Mouse (Mus musculus) cerebellum, adult 2 months (tissue): ENCODE measurements around the gene Gstt4. TPM values are rescaled to one million over a fixed set of nuclear protein-coding genes. Genes with fewer than 3 reads are reported as not detected.
"Not testable (repeated sequence)": the region's sequence is repeated elsewhere in the genome, so short reads cannot be mapped to it uniquely, and the experiment has no call there.

ENCODE experiments used
- DNase-seq, 2 experiments: peaks; one replicate each; pipeline ENCODE4 v3.0.0; 2021
- H3K27ac ChIP-seq: fragments of 200-500 bp; 2 replicates; pipeline ENCODE4 v1.5.1; 2012; ENCODE audit warnings: low read length, control low read depth, inconsistent platforms; ENCODE audit not compliant: insufficient read depth
- H3K27me3 ChIP-seq: fragments of 200-500 bp; 2 replicates; pipeline ENCODE4 v1.6.1; 2012; ENCODE audit warnings: inconsistent platforms, mild to moderate bottlenecking, low read length, moderate library complexity; ENCODE audit not compliant: control insufficient read depth, insufficient read depth
- H3K4me1 ChIP-seq: fragments of 200-500 bp; 2 replicates; pipeline ENCODE4 v1.6.1; 2011; ENCODE audit warnings: low read length; ENCODE audit not compliant: control insufficient read depth, insufficient read depth
- H3K4me3 ChIP-seq: fragments of 200-500 bp; replicated peaks from 2 replicates; pipeline ENCODE3; 2011; ENCODE audit warnings: mild to moderate bottlenecking, low read depth, low read length, control low read depth; ENCODE audit not compliant: insufficient read depth
- CTCF ChIP-seq: fragments of 200-500 bp; IDR thresholded peaks from 2 replicates; pipeline ENCODE4 v1.5.1; 2011; ENCODE audit warnings: low read depth, mild to moderate bottlenecking, control low read depth, low read length, moderate library complexity, borderline replicate concordance; ENCODE audit not compliant: insufficient read depth
- POLR2A ChIP-seq: fragments of 200-500 bp; IDR thresholded peaks from 2 replicates; pipeline ENCODE4 v1.6.1; 2011; ENCODE audit warnings: low read length, control low read depth, borderline replicate concordance; ENCODE audit not compliant: insufficient read depth
- WGBS: fragments of 180-500 bp; shearing (Covaris S2); methylation state at CpG from one replicate; pipeline ENCODE4 v1.1.7; 2018; 5-methylcytosine and 5-hydroxymethylcytosine counted together
- polyA plus RNA-seq: library from polyadenylated mRNA; depleted of rRNA; stranded (reverse); fragments of >200 nt; gene quantifications from 2 replicates; pipeline ENCODE4 v1.2.3, GENCODE M21; 2012

Gene Gstt4
- polyA plus RNA-seq, 1 experiment, result not detected

DNA sequence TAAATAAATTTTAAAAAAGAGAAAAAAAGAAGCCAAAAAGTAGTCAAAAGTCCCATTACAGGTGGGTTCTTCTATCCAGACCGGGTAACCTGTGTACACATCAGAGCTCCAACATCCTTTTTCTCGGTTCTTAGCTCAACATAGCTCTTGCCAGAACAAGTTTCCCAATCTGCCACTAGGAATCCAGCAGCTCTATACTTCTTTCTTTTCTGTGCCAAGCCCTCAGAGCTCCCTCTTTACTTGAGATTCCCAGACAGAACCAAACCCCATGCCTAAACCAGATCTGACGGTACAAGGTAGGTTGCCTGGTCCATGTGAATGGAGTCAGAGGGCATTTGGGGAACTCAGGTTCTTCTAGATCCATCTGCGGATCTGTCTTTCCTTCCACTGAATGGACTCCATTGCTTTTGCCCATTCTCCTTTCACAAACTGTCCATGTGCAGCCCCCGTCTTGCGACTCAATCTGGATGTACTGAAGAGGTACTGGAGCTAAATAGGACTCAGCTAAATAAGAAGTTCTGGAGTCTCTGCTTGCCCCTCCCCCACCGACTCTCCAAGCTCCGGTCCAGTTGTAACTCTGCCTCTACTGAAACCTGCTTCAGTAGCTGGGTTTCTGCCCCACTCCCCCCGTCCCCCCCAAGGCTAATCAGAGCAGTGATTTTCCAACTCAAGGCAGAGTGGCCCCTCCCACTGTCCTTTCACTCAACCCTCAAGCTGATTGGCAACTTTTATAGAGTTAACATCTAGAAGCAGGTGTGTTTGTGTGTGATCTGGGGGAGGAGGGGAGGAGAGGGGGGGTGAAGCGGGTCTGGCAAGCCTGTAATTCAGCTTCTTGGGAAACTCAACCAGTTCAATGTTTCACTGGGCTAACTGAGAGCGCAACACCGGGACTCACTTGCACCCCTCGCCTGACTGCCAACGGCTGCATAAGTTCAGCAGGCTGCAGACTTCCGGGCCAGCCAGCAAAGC is 42.9 kb downstream of the Gstt4 start:
- Histone ChIP-seq H3K27ac (no peak overlapping the region), H3K4me3 (no peak overlapping the region), H3K27me3 (no peaks in the 10 kb centered on the region; the same call in 1 of the 2 replicates), H3K4me1 (peaks cover 3% of the 10 kb centered on the region; the same call in 1 of the 2 replicates)
- no peak for TF ChIP-seq CTCF
- no peak for TF ChIP-seq POLR2A
- no peak for DNase-seq
- WGBS, result 44% methylated on average over 15 of the region's 15 CpGs

DNA sequence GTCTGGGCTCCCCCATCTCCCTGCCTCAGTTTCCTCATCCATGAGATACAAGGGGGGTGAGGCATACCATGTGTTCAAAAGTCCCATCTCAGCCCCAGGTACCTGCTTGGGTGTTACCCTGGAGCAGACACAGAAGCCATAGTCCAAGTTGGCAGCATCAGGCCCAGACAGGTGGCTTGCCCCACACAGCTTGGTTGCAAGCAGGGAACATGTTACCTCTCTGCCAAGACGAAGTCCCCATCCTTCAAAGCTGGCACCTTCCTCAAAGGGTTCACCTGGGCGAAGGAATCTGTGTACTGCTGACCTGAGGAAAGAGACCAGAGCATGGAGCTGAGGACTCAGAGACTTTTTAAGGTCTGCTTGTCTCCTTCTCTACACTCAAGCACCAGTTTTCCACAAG is 44.5 kb downstream of the Gstt4 start:
- peak in 1 of 2 experiments; percentile 40 for DNase-seq
- WGBS, result 11% methylated on average over 2 of the region's 2 CpGs
- Histone ChIP-seq H3K27me3 (no peaks in the 10 kb centered on the region; the same call in 1 of the 2 replicates), H3K4me1 (peaks cover 3% of the 10 kb centered on the region; the same call in 1 of the 2 replicates), H3K4me3 (no peak overlapping the region), H3K27ac (no peak overlapping the region)
- TF ChIP-seq CTCF, result no peak
- no peak for TF ChIP-seq POLR2A

DNA sequence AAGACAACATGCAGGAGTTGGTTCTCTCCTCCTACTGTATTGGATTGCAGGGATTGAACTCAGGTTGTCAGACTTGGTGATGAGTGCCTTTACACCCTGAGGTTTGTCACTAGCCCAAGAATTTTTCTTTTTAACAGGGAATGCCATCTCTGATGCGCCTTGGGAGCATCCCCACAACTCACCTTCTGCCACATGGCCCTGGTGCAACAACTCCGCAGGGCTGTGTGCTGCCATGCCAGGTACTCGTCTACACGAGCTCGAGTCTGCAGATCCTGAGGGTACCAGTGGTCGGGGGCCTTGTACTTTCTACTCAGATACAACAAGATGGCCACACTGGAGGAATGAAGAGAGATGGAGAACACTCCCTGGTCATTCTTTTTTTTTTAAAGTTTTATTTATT is 45.8 kb downstream of the Gstt4 start:
- WGBS, result 62% methylated on average over 6 of the region's 6 CpGs

DNA sequence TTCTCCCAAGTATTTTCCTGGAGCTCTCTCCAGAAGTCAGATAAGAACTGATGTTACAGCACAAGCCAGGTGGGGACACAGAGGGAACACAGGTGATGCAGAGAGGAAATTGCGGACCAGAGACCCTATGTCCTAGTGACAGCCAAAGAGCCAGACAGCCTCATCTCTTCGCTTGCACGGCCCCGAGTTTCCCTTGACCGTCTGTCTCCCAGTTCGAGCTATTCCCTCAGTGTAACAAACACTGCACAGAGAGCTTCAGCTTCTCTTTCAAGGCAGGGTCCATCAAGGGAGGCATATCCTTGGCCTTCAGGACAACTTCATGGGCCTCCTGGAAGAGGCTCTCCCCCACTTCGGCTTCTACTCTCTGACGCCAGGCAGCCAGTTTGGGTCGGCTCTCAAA is 47.8 kb downstream of the Gstt4 start:
- TF ChIP-seq CTCF, result no peak
- no peak for TF ChIP-seq POLR2A
- Histone ChIP-seq H3K4me3 (no peak overlapping the region), H3K27me3 (no peaks in the 10 kb centered on the region), H3K27ac (no peak overlapping the region), H3K4me1 (peaks cover 6% of the 10 kb centered on the region)
- WGBS, result 94% methylated on average over 9 of the region's 9 CpGs
- no peak for DNase-seq

More for the DNA sequence above, 45.8 kb downstream of the Gstt4 start:
- Histone ChIP-seq H3K27me3 (no peaks in the 10 kb centered on the region), H3K27ac (no peak overlapping the region), H3K4me1 (peaks cover 3% of the 10 kb centered on the region), H3K4me3 (no peak overlapping the region)
- DNase-seq, result no peak
- TF ChIP-seq POLR2A, result no peak
- TF ChIP-seq CTCF, result no peak

DNA sequence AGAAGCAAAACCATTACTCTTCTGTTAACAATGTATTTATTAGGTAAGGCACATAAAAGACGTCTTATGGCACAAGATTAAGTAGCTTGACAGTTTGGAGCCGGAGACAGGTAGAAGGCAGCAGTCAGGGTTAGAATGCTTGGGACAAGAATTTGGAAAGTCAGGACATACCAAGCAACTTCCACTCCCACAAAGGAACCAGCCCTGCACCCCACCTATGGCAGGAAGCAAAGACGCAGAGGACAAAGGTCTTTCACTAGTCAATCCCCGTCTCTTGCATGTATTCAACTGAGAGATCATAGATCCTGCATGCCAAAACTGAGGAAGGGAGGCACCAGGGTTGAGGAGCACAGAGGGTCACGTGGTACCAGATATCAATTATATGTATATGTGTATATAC is 48.2 kb downstream of the Gstt4 start:
- Histone ChIP-seq H3K4me1 (peaks cover 6% of the 10 kb centered on the region), H3K27ac (no peak overlapping the region), H3K27me3 (no peaks in the 10 kb centered on the region), H3K4me3 (no peak overlapping the region)
- TF ChIP-seq POLR2A (no peak), CTCF (no peak)
- 93% methylated on average over 5 of the region's 5 CpGs for WGBS
- no peak for DNase-seq

DNA sequence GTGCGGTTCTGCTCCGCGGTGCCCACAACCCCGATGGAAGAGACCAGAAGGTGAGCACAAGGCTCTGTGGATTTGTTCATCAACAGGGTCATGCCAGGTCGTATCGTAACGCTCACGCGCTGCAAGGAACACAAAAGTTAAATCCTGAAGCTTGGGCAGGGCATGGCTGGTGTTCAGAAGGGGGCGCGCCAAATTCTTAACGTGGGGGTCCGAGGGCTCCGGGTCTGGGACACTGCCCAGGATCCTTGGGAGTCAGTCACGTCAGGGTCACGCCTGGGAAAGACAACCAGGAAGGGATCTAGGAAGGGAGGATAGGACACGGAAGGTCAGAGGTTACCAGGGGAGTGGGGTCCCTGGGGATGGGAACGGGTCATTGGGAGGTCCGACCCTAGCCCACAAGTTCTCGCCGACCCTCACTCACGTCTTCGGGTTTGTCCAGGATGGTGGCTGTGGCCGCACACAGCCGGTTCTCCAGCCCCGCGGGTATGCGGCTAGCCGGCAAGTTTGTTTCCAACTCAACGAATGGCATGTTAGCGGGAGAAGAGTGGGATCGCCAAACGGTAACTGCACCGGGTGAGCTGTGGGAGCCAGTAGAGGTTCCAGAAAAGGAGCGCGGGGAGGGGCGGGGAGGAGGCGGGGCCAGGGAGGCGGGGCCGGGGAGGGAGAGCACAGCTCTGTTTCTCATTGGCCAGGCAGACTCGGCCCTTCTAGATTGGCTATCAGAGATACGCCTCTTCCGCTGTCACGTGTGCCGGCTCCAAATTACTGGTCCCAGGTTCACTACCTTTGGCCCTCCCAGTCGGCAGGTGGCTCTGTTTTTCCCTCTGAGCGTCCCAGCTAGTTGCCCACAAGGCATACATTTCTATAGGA is 49.3 kb downstream of the Gstt4 start, which contains the start of gene Ddt:
Ddt (minus strand) TSS at position 620 of the 870 bp plus-strand sequence.
- Histone ChIP-seq H3K4me3 (peak within 1 kb of the TSS; percentile 66), H3K27me3 (no peaks in the 10 kb centered on the region), H3K27ac (peak within 1 kb of the TSS; percentile 6; the same call in 1 of the 2 replicates), H3K4me1 (peaks cover 6% of the 10 kb centered on the region)
- under 1% methylated on average over 47 of the region's 47 CpGs for WGBS
- TF ChIP-seq CTCF (peak; percentile 50; the same call in 1 of the 2 replicates), POLR2A (peak; percentile 72; the same call in 1 of the 2 replicates)
- DNase-seq, result peak; percentile 88 to 94

DNA sequence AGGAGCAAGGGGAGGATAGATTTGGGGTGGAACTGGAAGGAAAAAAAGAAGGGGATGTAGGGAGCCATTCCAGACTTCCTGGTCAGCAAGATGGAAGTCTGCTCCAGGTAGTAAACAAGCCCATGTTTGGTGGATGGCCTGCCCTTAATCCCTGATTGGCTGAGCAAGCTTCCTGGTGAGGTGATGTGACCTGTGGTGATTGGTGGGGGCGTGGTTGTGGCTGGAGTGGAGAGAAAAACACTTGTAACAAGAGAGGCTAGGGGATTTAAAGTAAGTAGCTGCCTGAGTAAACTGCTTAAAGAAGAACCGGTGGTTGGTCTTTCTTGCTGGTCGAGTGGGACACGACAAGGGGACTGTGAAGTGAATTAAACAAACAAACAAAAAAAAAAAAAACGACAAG is 54.6 kb downstream of the Gstt4 start:
- not testable (repeated sequence) for H3K27ac ChIP-seq, DNase-seq, H3K27me3 ChIP-seq, H3K4me3 ChIP-seq, H3K4me1 ChIP-seq
- WGBS, result 39% methylated on average over 5 of the region's 5 CpGs
